Mouse (Mus musculus) ES-E14 (cell line): Measurements from ENCODE around the gene Tacr2. TPM values are rescaled to one million over a fixed set of nuclear protein-coding genes. Genes with fewer than 3 reads are reported as not detected.

Experiments
- DNase-seq: peaks from one replicate; pipeline ENCODE4 v3.0.0-alpha.2; 2013; ENCODE audit warnings: low read depth, low spot score
- H3K27ac ChIP-seq: 2 replicates; pipeline ENCODE4 v1.5.1; 2012; ENCODE audit warnings: low read depth, mild to moderate bottlenecking, low read length, moderate library complexity, mixed read lengths; ENCODE audit not compliant: poor library complexity, insufficient read depth, severe bottlenecking
- H3K36me3 ChIP-seq: 2 replicates; pipeline ENCODE4 v1.6.1; 2012; ENCODE audit warnings: mild to moderate bottlenecking, low read length, moderate library complexity, mixed read lengths; ENCODE audit not compliant: control insufficient read depth, poor library complexity, insufficient read depth, severe bottlenecking
- H3K4me1 ChIP-seq, 2 experiments: fragments of 150-350 bp in 1 of 2; sonication (generic) in 1 of 2; 2 replicates each; pipeline ENCODE4 v1.6.1; 2012; ENCODE audit warnings: low read length in 2 of 2, mild to moderate bottlenecking in 1 of 2, mixed read lengths in 1 of 2; ENCODE audit not compliant: control insufficient read depth in 2 of 2, insufficient read depth in 2 of 2, poor library complexity in 1 of 2
- H3K4me3 ChIP-seq, 2 experiments: fragments of 150-350 bp in 1 of 2; sonication (generic) in 1 of 2; 2 replicates each; pipeline ENCODE4 v1.5.1; 2012; ENCODE audit warnings: low read length in 2 of 2, low read depth in 1 of 2, mild to moderate bottlenecking in 1 of 2, mixed read lengths in 1 of 2; ENCODE audit not compliant: insufficient read depth in 1 of 2, poor library complexity in 1 of 2, severe bottlenecking in 1 of 2
- H3K9ac ChIP-seq: 2 replicates; pipeline ENCODE4 v1.6.1; 2012; ENCODE audit warnings: low read depth, mild to moderate bottlenecking, low read length, mixed read lengths; ENCODE audit not compliant: poor library complexity, insufficient read depth, severe bottlenecking
- H3K9me3 ChIP-seq: fragments of 150-350 bp; sonication (generic); 2 replicates; pipeline ENCODE4 v1.6.1; 2012; ENCODE audit warnings: low read depth, mild to moderate bottlenecking, low read length; ENCODE audit not compliant: control insufficient read depth, insufficient read depth
- CHD2 ChIP-seq: IDR thresholded peaks from 2 replicates; pipeline ENCODE4 v1.6.1; 2014; ENCODE audit warnings: mild to moderate bottlenecking, low read depth, low read length, inconsistent platforms
- HCFC1 ChIP-seq: IDR thresholded peaks from 2 replicates; pipeline ENCODE4 v1.6.1; 2012; ENCODE audit warnings: low read length, inconsistent platforms, borderline replicate concordance; ENCODE audit not compliant: insufficient read depth
- MAFK ChIP-seq: IDR thresholded peaks from 2 replicates; pipeline ENCODE4 v1.6.1; 2014; ENCODE audit warnings: mild to moderate bottlenecking, low read depth, low read length, inconsistent platforms; ENCODE audit not compliant: insufficient read depth
- ZC3H11A ChIP-seq: IDR thresholded peaks from 2 replicates; pipeline ENCODE4 v1.6.1; 2012; ENCODE audit warnings: low read depth, mild to moderate bottlenecking, inconsistent platforms, low read length, borderline replicate concordance
- ZNF384 ChIP-seq: IDR thresholded peaks from 2 replicates; pipeline ENCODE4 v1.6.1; 2012; ENCODE audit warnings: low read depth, low read length, inconsistent platforms
- in situ Hi-C, 2 experiments: fragments of 600-800 bp; cut with MboI; formaldehyde crosslinking; loops; one replicate each; pipeline ENCODE4 v1.15.1; 2025; ENCODE audit warnings: low sequenced_read_pairs in 2 of 2, inconsistent platforms in 1 of 2; ENCODE audit not compliant: unreplicated experiment in 2 of 2
- total RNA-seq: library from RNA; depleted of rRNA; stranded (reverse); fragments of 300-350 nt; gene quantifications from 2 replicates; pipeline ENCODE4 v1.2.3, GENCODE M21; 2012

The Tacr2 gene
- total RNA-seq, 1 experiment = 0.18 TPM

GRCm38 (mm10) chr10:62261115-62261886 is 9.1 kb downstream of the Tacr2 start:
- 0 out of 2 replicates have a peak, but pooled peaks have one; percentile 2 for TF ChIP-seq HCFC1
- no peak for TF ChIP-seq ZC3H11A

DNA sequence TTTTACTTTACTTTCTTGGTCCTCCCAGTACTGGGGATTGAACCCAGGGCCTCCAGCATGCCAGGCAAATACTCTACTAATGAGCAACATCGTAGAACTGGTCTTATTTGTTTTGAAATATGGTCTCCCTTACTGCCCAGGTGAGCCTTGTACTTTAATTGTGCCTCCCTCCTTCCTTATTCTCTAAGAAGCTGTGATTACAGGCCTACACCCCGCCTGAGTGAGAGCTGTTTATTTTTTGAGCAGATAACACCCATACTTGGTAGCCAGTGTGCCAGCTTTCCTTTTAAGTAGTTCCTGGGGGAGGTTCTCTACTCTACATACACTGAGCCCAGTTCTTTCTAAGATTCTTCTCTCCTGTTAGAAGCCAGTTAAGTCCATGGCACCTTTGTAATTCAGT is 12.1 kb downstream of the Tacr2 start:
- TF ChIP-seq MAFK = no peak
- no peak for TF ChIP-seq CHD2
- no peak overlapping the region for H3K27ac ChIP-seq
- H3K4me1 ChIP-seq = peaks cover 0 to 4% of the 10 kb centered on the region in 2 experiments; a peak in 1 of 4 replicates
- in situ Hi-C loops = no loop called here
- H3K36me3 ChIP-seq = no peaks in the 10 kb centered on the region; the same call in 1 of the 2 replicates
- no peaks in the 10 kb centered on the region for H3K9me3 ChIP-seq
- no peak overlapping the region for H3K9ac ChIP-seq
- DNase-seq = no peak
- H3K4me3 ChIP-seq = no peak overlapping the region

More at GRCm38 (mm10) chr10:62261115-62261886, 9.1 kb downstream of the Tacr2 start:
- H3K9ac ChIP-seq = no peak overlapping the region
- in situ Hi-C loops = no loop called here
- no peaks in the 10 kb centered on the region; the same call in 1 of the 2 replicates for H3K36me3 ChIP-seq
- no peak overlapping the region for H3K4me3 ChIP-seq
- no peak overlapping the region for H3K27ac ChIP-seq
- 0 out of 4 replicates have a peak, but pooled peaks cover 0 to 2% of the 10 kb centered on the region in 2 experiments for H3K4me1 ChIP-seq
- no peaks in the 10 kb centered on the region for H3K9me3 ChIP-seq
- DNase-seq = peak; percentile 94

DNA sequence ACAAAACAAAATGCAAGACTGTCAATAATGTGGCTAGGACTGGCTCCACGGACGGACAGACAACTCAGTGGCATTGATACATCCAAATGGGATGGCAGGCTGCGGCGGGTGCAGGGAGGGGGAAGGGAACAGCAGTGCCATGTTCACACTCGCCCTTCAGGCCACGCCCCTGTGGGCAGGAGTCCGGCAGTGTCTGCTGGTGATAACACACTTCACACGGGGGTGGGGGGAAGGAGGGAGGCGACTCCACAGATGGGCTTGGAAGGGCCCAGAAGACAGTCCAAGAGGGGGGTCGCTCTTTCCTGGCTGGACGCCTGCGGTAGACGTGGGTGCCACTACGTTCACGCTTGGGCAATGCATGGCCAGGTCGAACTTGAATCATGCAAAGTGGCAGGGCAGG is 17.0 kb downstream of the Tacr2 start:
- Histone ChIP-seq H3K4me3 (peak overlapping the region in 1 of 2 experiments; percentile 41; a peak in 3 of 4 replicates), H3K36me3 (peaks cover 2% of the 10 kb centered on the region; the same call in 1 of the 2 replicates), H3K4me1 (peaks cover 0 to 5% of the 10 kb centered on the region in 2 experiments; a peak in 1 of 4 replicates), H3K9me3 (no peaks in the 10 kb centered on the region), H3K27ac (no peak overlapping the region), H3K9ac (no peak overlapping the region)
- in situ Hi-C loops = no loop called here
- no peak for TF ChIP-seq ZNF384
- no peak for TF ChIP-seq CHD2
- no peak for TF ChIP-seq ZC3H11A
- TF ChIP-seq HCFC1 = no peak
- TF ChIP-seq MAFK = no peak
- no peak for DNase-seq

GRCm38 (mm10) chr10:62275235-62275634 is 23.0 kb downstream of the Tacr2 start:
- Histone ChIP-seq H3K9ac (no peak overlapping the region), H3K4me3 (no peak overlapping the region), H3K9me3 (no peaks in the 10 kb centered on the region), H3K4me1 (0 out of 4 replicates have a peak, but pooled peaks cover 0 to 2% of the 10 kb centered on the region in 2 experiments), H3K36me3 (peaks cover 7% of the 10 kb centered on the region; the same call in 1 of the 2 replicates), H3K27ac (no peak overlapping the region)
- TF ChIP-seq HCFC1 (no peak), CHD2 (no peak), ZC3H11A (no peak), MAFK (no peak), ZNF384 (no peak)
- in situ Hi-C loops = no loop called here
- peak; percentile 80 for DNase-seq
